Mouse (Mus musculus): ENCODE measurements around the gene Myo18a.

Myo18a gene

DNA sequence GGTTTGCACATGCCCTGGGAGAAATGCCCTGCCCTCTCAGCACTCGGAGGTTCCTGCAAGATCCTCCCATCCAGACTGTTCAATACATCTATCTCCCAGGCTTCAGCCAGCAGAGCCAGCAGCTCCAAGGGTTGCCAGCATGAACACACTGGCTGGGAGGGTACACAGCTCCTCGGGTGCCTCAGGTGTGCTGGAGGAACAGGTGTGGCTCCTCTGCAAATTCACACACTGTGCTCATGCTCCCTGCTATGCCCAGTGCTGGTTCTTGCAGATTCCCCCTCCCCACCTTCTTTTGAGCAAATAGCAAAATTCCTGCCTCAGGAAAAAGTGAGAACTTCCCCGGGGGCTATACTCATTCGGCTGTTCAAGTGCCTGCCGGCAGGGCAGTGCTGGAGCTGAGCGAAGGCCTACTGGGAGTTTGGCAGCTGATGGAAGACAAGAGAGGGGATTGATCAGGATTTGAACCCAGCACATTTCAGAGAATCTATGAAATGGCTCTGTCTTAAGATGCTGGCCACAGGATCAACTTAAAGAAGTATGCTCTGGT lies 111.7 kb downstream of the Myo18a start:
- no peak for DNase-seq

DNA sequence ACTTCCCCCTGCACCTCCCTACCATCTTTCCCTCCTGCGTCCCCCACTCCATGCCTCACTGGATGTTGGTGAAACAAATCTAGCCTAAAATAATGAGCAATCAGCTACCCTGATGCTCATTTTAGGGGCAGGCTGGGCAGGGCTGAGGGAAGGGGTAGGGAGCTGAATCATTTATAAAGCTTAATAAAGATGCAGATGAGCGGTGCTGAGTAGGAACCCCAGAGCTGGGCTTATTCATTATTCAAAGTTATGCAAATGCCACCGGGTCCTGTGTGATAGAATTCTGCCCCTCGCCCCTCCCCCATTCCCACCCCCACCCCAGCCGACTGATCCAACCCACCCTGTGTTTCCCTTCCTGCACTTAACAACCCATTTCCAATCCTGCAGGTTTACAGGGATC lies 112.2 kb downstream of the Myo18a start:
- no peak for DNase-seq

DNA sequence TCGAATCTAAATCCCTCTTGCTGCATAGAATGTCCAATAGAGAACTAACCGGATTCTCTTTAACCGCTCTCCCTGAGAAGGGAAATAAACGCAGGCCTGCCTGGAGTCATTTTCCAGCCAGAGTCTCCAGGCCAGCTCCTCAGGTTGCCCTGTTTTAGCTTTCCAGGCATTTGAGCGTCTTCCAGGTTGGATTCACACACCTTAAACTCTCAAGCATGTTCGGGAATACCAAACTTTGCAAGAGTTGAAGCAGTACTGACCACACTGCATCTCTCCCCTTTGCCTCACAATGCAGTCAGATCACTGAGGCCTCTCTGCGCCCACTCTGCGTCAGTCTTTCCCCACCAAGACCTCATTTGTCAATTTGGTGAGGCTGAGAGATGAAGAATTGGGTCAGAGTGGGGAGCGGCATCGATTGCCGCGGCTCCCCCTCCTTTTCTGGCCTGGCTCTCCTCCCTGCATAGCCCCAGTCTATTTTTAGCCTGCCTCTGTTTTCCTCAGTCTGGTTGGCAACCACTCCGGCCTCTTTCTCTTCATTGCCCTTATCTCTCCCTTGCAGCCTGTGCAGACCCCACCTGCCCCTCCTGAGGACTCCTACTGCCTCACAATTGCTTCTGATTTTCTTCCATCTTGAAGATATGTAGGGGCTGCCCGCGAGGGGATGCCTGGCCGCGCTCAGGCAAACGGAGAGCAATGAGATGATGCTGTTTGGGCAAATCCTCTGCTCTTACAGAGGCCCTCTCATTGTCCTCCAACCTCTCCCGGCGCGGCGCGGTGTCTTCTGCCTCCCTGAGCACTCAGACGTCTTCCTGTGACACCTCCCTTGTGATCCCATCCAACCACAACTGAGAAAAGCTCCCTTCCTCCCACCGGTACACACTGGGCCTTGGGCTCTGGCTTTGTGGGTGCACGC lies 113.1 kb downstream of the Myo18a start:
- no peak for DNase-seq

DNA sequence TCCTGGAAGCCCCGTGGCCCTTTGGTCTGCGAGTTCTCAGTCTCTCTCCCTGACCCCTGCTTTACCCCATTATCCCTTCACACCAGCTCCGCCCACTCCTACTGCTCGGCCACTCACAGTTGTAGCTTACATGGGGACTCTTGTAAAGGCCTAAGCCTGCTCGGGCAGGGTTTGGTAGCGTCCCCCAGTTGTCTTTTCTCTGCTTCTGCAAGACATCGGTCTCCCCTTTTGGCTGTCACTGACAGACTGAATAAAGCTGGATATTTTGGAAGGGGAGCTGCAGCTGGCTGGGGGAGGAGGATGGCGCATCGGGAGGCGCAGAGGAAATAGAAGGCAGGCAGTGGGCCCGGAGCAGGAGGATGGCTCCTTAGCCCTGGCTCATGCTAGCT lies 113.7 kb downstream of the Myo18a start:
- no peak for DNase-seq

DNA sequence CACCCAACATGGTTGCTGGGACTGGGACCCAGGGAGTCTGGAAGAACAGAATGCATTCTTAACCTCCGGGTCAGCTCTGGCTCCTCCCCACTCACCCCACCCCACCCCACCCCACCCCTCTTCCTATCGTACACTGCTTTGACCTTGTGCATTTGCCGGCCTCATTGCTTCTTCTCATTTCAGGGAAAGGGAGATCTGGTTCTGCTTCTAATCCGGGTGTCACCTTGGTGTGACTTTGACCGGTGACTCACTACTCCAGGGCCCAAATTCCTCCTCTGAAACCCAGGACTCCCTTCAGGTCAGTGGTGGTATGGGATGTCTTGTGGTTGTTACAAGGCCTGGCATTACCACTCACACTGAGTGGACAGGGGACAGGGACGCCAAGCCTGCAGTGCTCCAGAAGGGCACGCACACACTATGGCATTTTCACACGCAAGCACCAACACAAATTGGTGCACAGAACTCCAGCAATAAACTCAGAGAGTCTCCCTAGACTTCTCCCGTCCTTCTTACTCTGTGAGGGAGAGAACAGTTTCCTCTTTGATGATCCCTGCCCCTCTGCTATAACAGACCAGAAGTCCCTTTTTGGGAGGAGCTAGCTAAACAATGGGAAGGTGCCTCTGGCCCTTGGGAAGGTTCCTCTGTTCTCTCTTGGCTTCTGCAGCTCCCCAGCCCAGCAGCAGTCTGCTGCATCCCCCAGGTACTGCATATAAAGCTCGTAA lies 121.6 kb downstream of the Myo18a start:
- DNase-seq: no peak

DNA sequence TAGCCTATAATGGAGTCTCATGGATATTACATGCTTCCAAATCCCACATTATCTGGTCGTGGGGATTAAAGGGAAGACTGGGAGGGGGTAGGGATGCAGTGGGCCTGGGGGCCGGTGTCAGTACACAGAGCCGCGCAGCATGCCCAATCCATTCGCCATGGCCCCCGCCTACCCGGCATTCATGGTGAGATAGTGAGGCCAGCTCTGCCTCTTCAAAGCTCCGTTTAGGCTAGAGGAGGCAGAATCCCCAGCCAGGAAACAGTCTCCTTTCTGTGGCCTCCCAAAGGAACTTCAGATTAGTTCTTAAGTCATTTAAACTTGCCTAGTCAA lies 122.2 kb downstream of the Myo18a start:
- no peak for DNase-seq

DNA sequence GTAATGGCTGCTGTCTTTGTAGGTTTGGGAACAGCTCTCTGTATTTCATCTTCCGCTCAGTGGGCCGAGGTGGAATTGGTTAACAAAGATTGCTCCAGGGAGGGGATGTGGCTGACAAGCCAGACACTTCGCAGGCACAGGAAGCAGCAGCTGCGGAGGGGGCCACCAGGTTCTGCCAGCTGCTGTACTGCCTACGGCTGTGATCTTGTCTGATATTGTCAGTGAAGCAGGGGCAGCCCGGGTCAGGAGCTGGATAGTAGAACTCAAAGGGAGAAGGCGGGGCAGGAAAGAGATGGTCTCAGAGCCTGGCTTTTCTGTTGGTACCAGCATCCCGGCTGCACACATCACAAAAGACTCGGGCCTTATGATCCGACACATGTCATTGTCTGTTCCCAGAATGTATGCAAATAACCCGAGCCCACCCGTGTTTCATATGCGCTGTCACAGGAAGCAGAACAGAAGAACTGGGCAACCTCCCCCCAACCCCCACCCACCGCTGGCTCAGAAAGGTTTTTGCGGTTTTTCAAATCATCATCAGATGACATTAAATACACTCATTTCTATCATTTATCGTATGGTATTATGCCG lies 124.4 kb downstream of the Myo18a start:
- no peak for DNase-seq

DNA sequence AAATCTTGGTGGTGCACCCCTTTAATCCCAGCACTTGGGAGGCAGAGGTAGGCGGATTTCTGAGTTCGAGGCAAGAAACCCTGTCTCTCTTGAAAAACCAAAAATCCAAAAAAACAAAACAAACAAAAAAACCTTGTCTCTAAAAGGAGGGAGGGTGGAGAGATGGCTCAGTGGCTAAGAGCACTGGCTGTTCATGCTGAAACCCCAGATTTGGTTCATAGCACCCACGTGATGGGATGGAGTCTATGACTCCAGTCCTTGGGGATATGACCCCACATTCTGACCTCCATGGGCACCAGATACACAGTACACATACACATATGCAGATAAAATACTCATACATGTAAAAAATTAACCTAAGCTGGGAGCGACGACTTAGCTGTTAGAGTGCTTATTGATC lies 125.8 kb downstream of the Myo18a start:
- DNase-seq: no peak

DNA sequence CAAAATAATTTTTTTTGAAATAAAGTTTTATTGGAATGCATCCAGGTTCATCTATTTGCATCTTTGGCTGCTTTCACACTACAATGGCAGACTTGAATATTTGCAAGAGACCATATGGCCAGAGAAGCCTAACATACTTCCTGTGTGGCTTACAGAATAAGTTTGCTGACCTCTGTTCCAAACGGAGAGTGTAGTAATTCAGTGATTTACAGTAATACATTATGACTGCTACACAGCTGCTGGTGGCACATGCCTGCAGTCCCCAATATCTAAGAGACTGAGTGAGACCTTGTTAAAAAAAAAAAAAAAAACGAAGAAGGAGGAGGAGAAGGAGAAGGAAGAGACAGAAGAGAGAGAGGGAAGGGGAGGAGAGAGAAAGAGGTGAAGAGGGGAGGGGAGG lies 126.4 kb downstream of the Myo18a start:
- no peak for DNase-seq

DNA sequence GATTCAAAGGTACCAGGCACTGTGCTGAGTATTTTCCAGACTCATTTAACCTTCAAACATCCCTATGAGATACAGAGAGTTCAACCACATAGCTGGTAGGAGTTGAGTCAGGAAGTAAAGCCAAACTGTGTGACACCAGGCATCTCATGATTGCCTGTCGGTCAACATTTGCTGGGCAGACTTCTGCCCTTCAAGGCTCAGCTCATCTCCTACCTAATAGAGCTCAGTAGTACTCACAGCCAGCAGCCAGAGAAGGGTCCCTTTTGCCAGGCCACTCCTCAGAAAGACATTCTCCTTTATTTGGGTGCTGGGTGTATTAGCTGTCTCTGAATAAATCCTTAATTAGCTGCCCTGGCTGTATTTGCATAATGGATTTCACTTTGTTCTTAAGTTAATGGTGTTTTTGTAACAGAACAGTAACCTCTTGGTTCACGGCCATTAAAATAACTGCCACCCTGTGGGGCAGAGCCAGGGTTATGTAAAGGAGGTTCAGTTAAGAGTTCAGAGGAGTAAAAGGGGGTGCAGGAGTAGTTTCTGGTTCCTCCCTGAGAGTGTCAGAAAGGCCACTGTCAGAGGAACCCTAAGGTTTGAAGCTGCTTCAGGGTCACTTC lies 127.7 kb downstream of the Myo18a start:
- DNase-seq: no peak

DNA sequence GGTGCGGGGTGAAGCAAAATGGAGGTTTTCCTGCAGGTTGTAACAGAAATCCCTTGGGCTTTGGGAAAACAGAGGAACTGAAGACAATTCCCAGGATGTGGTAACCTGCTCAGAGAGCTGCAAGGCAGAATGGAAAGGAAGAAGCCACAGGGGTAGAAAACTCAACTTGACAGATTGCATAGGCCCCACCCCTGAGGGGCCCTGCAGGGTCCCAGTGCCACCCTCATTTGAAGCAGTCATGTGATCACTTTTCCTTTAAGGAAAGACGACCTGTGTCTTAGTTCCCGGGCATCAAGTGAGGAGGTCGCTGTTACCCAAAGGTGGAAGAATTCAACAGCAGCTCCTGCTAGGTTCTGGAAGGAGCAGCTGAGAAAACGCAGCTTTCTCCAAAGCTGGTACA lies 129.8 kb downstream of the Myo18a start:
- no peak for DNase-seq

DNA sequence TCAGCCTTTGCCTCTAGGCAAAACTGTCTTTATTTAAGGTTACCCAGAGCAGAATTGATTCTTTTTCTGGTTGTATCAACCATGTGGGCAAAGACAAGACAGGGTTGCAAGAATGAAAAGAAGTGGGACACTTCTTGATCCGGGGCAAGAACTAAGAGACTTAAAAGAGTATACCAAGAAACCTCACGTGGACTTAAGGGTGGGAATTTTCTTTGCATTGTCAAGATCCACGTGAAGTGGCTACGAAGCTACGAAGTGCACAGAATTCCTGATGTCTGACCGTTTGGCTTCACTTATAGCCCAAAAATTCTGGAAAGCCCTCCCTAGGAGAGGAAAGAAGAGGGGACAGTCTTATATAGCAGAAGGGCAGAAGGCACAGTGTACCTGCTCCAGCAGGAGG lies 130.2 kb downstream of the Myo18a start:
- DNase-seq: no peak

DNA sequence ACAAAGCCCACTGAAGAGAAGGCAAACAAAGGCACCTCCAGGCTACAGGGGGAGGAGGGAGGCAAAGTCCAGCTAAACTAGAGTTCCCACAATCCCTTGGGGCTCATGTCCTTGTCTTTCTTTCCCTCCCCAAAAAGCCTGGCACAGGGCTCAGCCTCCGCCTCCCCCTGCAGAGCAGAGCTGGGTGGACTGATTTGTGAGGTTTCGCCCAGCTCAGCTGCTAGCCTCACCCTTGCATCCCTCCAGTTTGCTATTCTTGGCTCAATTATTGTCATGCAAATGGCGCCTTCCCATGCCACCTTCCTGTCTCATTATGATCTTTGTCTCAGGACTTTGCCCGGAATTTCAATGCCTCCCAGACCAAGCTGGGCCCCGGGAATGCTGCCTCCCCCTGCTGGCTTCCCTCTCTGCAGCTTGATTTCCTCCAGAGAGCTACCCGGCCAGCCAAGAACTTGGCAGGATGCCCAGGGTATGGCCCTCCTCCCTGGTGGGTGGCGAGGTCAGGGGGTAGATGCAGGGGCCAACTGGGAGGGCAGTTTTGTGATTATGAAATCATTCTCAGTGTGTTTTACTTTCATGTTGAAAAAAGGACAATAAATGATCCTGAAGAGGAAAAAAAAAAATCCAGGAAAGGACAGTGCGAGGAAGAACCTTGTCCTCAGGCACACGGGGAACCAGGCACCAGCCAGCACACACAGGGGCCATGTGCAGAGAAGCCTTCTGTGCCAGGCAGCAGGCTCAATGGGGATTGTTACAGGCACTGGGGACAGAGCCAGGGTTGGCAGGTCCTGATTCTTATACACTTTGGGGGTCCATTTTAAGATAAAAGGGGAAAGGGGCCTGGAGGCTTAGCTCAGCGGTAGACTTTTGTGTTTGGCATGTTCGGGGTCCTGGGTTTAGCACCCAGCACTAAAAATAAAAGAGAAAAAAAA lies 131.0 kb downstream of the Myo18a start, which contains the start of gene Pipox:
Pipox (minus strand) TSS at position 310 of the 932 bp plus-strand sequence.
- DNase-seq: peak; percentile 69

DNA sequence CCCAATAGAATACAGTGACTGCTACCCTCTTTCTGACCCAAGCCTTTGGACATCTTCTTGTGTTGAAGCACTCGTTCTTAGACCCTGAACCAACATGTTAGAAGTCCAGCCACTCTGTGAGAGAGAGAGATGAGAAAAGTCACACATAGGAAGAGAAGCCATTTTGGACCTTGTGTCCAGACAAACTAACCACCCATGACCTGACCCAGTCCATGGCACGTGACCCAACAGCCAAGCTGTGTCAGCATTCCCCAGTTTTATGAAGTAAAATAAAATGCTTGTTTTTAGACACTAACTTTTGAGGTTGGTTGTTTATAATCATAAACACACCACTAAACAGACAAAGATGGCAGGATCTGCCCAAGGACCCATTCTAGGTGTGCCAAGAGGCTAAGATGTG lies 131.9 kb downstream of the Myo18a start:
- no peak for DNase-seq

DNA sequence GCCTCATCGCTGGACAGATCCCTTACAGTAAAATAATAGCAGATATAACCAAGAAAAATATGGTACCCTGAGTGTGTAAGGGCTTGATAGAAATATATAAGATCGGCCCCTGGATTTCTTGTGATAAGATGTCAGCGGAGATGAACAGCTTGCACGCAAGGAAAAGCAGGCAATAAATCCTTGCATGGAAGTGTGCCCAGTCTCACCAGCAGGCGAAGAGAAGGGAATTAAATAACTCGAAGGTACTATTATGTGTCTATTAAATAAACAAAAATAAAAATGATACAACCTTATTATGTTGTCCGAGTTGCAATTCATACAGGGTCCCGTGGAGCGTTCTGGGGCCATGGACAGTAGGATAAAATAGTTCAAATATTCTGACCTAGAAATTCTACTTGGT lies 133.0 kb downstream of the Myo18a start:
- DNase-seq: no peak

DNA sequence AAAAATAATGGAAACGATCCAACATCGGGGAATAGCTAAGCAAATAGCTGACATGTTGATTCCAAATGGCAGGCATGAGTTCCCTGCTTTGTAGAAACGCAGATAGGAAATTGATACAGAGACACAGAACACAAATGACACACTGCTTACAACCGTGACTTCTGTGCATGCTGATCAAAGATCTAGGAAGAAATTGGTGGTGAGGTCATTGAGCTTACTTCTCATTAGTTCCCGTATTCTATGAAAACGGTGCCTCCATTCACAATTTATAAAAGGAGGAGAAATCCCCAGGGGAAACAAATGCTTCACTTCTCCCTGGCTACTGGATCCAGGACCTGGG lies 133.4 kb downstream of the Myo18a start:
- DNase-seq: no peak

DNA sequence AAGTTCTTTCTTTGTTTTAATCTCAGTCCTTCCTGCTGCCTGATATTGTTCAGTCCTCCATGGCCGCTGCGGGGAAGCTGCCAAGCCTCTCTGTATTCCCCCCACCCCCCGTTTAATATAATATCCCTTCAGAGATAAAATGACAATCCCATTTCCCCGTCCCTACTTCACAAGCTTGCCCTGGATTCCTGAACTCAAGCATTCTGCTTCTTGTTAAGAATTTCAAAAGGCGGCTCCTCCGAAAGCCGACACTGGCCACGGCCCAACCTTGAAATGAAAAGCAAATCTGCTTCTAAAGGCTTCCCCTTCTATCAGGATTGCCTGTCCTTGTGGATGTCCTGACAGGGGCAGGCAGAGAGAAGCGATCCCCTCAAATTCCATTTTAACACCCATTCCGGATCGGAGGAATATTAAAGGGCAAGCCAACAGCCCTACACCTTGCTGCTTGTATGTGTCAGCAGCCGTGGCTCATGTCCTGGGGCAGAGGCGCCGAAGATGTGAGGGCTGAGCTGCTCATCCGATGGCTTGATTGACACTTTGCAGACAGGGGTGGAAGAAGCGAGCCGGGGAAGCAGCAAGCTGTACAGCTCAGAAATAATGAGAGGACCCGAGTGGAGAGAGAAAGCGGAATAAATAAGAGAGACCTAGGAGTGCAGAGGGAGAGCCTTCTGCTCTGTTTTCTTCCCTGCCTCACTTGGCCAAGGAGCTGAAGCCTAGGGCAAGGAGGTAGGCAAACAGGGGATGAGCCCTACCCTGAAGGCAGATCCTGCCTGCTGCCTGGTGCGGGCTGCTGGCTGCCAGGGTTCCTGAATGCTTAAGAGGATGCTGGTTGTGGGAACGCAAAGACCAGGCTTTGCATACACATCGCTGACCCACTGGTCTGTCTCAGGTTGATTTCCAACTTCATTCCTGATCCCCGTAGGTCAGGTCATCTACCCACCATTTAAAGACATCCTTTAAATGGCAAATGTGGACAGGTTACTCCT lies 134.1 kb downstream of the Myo18a start:
- DNase-seq: no peak

DNA sequence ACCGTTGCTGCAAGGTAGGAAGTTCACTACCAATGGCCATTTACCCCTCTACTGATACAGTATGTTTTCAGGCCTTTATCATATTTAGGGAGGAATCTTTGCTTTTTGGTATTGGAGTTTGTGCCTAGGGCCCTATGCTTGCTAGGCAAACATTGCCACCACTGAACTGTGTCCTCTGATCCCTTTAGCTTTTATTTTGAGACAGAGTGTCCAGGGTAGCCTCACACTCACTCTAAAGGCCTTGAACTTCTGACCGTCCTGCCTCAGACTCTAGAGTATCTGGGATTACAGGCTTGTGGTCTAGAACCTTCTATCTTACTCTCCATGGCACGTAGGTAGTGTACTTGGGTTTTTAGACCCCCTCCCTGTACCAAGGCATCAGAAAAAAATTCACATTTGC lies 137.1 kb downstream of the Myo18a start:
- DNase-seq: no peak

DNA sequence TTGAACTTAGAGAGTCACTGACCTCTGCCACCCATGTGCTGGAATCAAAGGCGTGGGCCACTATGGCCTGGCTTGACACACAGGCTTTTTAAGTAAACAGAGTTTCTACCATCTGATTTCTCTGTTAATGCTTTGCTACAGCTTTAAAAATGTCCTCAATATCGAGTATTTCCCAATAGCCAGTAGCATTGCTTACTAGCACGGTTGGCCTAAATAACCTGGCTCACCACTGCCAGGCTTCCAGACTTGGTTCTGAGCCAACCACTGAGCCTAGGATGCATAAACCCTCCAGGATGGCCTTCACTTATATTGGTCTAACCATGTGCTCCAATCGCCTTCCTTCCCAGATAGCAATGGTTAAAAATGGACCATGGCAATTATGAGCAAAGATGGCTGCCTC lies 137.7 kb downstream of the Myo18a start:
- DNase-seq: no peak

DNA sequence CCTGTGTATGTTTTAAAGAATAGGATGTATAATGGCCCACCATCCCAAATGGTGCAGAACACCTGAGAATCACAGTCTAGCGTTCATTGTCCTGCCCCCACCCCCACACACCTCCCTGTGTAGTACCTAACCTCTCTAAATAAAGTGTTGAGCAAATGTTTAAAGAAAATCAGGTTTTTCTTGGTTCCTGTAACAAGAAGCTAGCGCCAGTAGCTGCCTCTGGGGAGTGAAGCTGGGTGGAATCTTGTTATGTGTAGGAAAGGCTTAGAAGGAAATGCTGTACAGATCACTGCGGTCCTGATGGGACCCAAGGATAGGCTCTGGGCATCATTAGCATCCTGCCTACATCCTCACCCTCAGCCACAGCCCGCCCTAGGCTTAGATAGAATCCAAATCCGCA lies 138.3 kb downstream of the Myo18a start:
- DNase-seq: no peak

DNA sequence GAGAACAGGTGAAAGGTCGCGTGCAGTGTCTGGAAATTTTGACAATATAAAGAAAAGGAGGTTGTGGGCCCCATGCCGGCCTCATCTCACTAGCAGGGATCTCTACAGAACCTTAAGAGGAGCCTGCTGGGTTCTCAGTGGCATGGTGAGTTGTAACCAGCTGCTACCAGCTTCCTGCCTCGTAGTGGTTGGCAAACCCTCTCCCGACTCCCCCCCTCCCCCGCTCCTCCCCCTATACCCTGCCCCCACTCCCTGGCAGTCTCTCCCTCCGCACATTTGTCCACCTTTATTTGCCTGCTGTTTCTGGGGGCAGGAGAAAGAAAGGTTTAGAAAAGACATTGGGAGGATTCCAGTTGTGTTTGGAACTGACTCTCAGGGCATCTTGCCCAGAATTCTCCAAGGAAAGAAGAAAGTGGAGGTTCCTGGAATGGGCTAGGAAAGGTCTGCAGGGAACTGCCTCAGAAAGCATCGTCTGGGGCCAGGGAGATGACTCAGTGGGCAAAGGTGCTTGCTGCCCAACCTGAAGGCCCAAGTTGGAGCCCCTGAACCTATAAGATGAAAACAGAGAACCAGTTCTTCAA lies 138.8 kb downstream of the Myo18a start:
- peak; percentile 34 for DNase-seq

All from right cerebral cortex, postnatal 25 days (tissue).